Mouse (Mus musculus) embryonic fibroblast, embryonic 13.5 days (primary cell): ENCODE results near the gene Foxk1. TPM values are rescaled to one million over a fixed set of nuclear protein-coding genes. Genes with fewer than 3 reads are reported as not detected.

Source experiments
- H3K27ac ChIP-seq: 2 replicates; pipeline ENCODE4 v1.5.1; 2012; ENCODE audit warnings: low read length, control low read depth, inconsistent platforms; ENCODE audit not compliant: insufficient read depth
- H3K4me1 ChIP-seq: 2 replicates; pipeline ENCODE4 v1.6.1; 2011; ENCODE audit warnings: low read length; ENCODE audit not compliant: control insufficient read depth, insufficient read depth
- H3K4me3 ChIP-seq: 2 replicates; pipeline ENCODE4 v1.5.1; 2011; ENCODE audit warnings: mild to moderate bottlenecking, control low read depth, low read length; ENCODE audit not compliant: insufficient read depth
- CTCF ChIP-seq: IDR thresholded peaks from 2 replicates; pipeline ENCODE4 v1.5.1; 2011; ENCODE audit warnings: mild to moderate bottlenecking, control low read depth, low read length, moderate library complexity, borderline replicate concordance; ENCODE audit not compliant: insufficient read depth
- POLR2A ChIP-seq: IDR thresholded peaks from 2 replicates; pipeline ENCODE4 v1.6.1; 2011; ENCODE audit warnings: low read depth, mild to moderate bottlenecking, control low read depth, low read length, moderate library complexity
- polyA plus RNA-seq: library from polyadenylated mRNA; stranded (reverse); fragments of >200 nt; gene quantifications from 2 replicates; pipeline ENCODE4 v1.2.4, GENCODE M21; 2011; ENCODE audit warnings: low read depth; ENCODE audit not compliant: missing spikeins, insufficient read length

Foxk1 gene
- polyA plus RNA-seq, 1 experiment, result 38.3 TPM

DNA sequence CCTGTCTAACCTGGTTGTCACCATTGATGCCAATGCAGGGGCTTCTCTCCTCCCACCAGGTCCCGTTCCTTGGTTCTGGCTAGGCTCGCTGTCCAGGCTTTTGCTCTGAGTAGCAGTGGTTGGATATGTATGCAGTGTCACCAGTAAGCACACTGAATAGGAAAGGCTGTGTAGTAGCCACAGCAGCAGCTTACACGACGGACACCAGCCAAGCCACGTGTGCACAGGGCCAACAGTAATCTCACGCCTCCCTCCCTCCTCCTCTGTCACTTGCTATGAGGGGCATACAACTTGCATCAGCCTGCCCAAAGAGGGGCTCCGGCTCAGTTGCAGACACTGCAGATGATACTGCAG, 108.7 kb downstream of the Foxk1 start:
- TF ChIP-seq POLR2A (no peak), CTCF (no peak)
- Histone ChIP-seq H3K4me1 (no peaks in the 10 kb centered on the region), H3K27ac (no peak overlapping the region), H3K4me3 (no peak overlapping the region)

Other genes starting within 250 kb of the Foxk1 start
- gene Ap5z1, start 62.4 kb downstream of the Foxk1 start, polyA plus RNA-seq, result 8.2 and 10.1 TPM in 2 replicates
- 0.37 and 0.42 TPM in 2 replicates for gene Papolb, start 128.6 kb downstream of the Foxk1 start, polyA plus RNA-seq
- 7.4 and 11.7 TPM in 2 replicates for gene Radil, start 149.6 kb downstream of the Foxk1 start, polyA plus RNA-seq
- not detected in 2 replicates for gene Mmd2, start 207.3 kb downstream of the Foxk1 start, polyA plus RNA-seq
- 56.8 and 59.9 TPM in 2 replicates for gene Wipi2, start 226.2 kb downstream of the Foxk1 start, polyA plus RNA-seq